Mouse (Mus musculus): ENCODE results near the gene Nt5c3b. TPM values are rescaled to one million over a fixed set of nuclear protein-coding genes. Genes with fewer than 3 reads are reported as not detected.

The Nt5c3b gene
- polyA plus RNA-seq, 1 experiment: 40.8 TPM

DNA sequence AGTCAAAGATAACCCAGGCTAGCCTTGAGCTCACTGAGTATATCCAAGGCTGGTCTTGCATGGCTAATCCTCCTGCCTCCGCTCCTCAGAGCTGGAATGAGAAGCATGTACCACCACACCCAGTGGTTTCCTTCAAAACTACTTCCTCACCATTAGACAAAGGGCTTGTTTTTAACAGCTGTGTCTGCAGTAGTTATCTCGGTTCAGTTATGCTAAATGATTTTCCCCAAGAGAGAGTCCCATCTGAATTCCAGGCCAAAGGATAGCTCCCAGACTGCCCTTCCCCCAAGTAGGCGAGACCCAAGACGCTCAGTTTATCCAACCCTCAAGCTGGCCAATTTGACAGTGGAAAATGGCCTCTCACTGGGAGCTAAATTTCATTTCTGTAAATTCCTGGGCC is 65.6 kb downstream of the Nt5c3b start:
- Histone ChIP-seq H3K4me3 (ENCODE audit: extremely low read depth, insufficient read depth, insufficient read length) (no peak overlapping the region), H3K27me3 (ENCODE audit: control insufficient read depth, insufficient read depth, low read length) (no peaks in the 10 kb centered on the region), H3K27ac (ENCODE audit: insufficient read depth, low read length) (no peak overlapping the region), H3K4me1 (ENCODE audit: control insufficient read depth, insufficient read depth, insufficient read length) (no peaks in the 10 kb centered on the region), H3K36me3 (ENCODE audit: control insufficient read depth, insufficient read depth, low read length) (no peaks in the 10 kb centered on the region)
- DNase-seq (ENCODE audit: low read depth in 1 of 2, low spot score in 2 of 2): no peak
- no peak for TF ChIP-seq CTCF (IDR thresholded peaks at IDR 0.05; ENCODE audit: extremely low read depth, insufficient read depth, insufficient read length, insufficient replicate concordance)
- TF ChIP-seq POLR2A (IDR thresholded peaks at IDR 0.05; ENCODE audit: low read depth, low read length): no peak
- WGBS: 78% methylated on average over 4 of the region's 4 CpGs

DNA sequence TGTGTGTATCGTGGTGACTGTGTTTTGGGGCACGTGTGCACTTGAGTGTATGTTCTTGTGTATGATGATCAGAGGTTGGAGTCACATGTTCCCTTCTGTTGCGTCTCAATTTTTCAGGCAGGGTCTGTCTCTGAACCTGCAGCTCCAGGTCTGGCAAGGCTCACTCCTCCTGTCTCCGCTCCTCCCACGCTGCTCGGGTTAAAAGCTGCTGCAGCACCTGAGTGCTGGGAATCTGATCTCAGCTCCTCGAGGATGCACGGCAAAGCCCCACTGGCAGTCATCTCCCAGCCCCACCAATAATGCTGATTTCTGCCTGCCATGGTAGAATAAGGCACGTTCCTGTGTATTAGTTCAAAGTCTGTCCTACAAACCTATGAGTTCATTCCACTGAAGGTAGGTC is 66.5 kb downstream of the Nt5c3b start:
- Histone ChIP-seq H3K27me3 (ENCODE audit: control insufficient read depth, insufficient read depth, low read length) (no peaks in the 10 kb centered on the region), H3K27ac (ENCODE audit: insufficient read depth, low read length) (no peak overlapping the region), H3K4me1 (ENCODE audit: control insufficient read depth, insufficient read depth, insufficient read length) (no peaks in the 10 kb centered on the region), H3K4me3 (ENCODE audit: extremely low read depth, insufficient read depth, insufficient read length) (no peak overlapping the region), H3K36me3 (ENCODE audit: control insufficient read depth, insufficient read depth, low read length) (no peaks in the 10 kb centered on the region)
- no peak for TF ChIP-seq CTCF (IDR thresholded peaks at IDR 0.05; ENCODE audit: extremely low read depth, insufficient read depth, insufficient read length, insufficient replicate concordance)
- no peak for TF ChIP-seq POLR2A (IDR thresholded peaks at IDR 0.05; ENCODE audit: low read depth, low read length)
- WGBS: 94% methylated on average over 9 of the region's 9 CpGs
- DNase-seq (ENCODE audit: low read depth in 1 of 2, low spot score in 2 of 2): no peak

Other genes starting within 250 kb of the Nt5c3b start
- not detected in 2 replicates for gene Krt9, start 248.6 kb downstream of the Nt5c3b start, polyA plus RNA-seq (2012; rRNA removed)
- 0.20 TPM in 1 of 2 replicates, not detected in the other for gene Krt14, start 234.3 kb downstream of the Nt5c3b start, polyA plus RNA-seq (2012; rRNA removed)
- not detected in 2 replicates for gene Krt16, start 192.9 kb downstream of the Nt5c3b start, polyA plus RNA-seq (2012; rRNA removed)
- gene Krt17, start 180.8 kb downstream of the Nt5c3b start, polyA plus RNA-seq (2012; rRNA removed): not detected in 2 replicates
- not detected in 2 replicates for gene Krt42, start 171.9 kb downstream of the Nt5c3b start, polyA plus RNA-seq (2012; rRNA removed)
- 74.0 and 83.2 TPM in 2 replicates for gene Eif1, start 121.9 kb downstream of the Nt5c3b start, polyA plus RNA-seq (2012; rRNA removed)
- not detected in 2 replicates for gene Gast, start 107.4 kb downstream of the Nt5c3b start, polyA plus RNA-seq (2012; rRNA removed)
- 22.0 and 24.7 TPM in 2 replicates for gene Hap1, start 85.7 kb downstream of the Nt5c3b start, polyA plus RNA-seq (2012; rRNA removed)
- gene Jup, start 44.0 kb downstream of the Nt5c3b start, polyA plus RNA-seq (2012; rRNA removed): 84.5 and 91.6 TPM in 2 replicates
- 6.7 and 11.1 TPM in 2 replicates for gene P3h4, start 27.0 kb downstream of the Nt5c3b start, polyA plus RNA-seq (2012; rRNA removed)
- 14.9 and 16.7 TPM in 2 replicates for gene Fkbp10, start 26.1 kb downstream of the Nt5c3b start, polyA plus RNA-seq (2012; rRNA removed)
- gene Klhl10, start 109 bp upstream of the Nt5c3b start, polyA plus RNA-seq (2012; rRNA removed): 0.18 and 0.27 TPM in 2 replicates
- 2.6 and 4.2 TPM in 2 replicates for gene Klhl11, start 30.9 kb upstream of the Nt5c3b start, polyA plus RNA-seq (2012; rRNA removed)
- gene Acly, start 86.2 kb upstream of the Nt5c3b start, polyA plus RNA-seq (2012; rRNA removed): 57.4 and 58.6 TPM in 2 replicates
- gene Ttc25, start 103.8 kb upstream of the Nt5c3b start, polyA plus RNA-seq (2012; rRNA removed): 0.04 and 0.07 TPM in 2 replicates
- gene Cnp, start 133.1 kb upstream of the Nt5c3b start, polyA plus RNA-seq (2012; rRNA removed): 97.4 and 120 TPM in 2 replicates
- 39.5 and 48.9 TPM in 2 replicates for gene Nkiras2, start 177.4 kb upstream of the Nt5c3b start, polyA plus RNA-seq (2012; rRNA removed)
- 43.9 and 53.7 TPM in 2 replicates for gene Dnajc7, start 178.4 kb upstream of the Nt5c3b start, polyA plus RNA-seq (2012; rRNA removed)